Mouse (Mus musculus): Measurements from ENCODE around the gene Vax1. TPM values are rescaled to one million over a fixed set of nuclear protein-coding genes. Genes with fewer than 3 reads are reported as not detected.

The Vax1 gene
- total RNA-seq, 2 experiments from 2014 or later: not detected

DNA sequence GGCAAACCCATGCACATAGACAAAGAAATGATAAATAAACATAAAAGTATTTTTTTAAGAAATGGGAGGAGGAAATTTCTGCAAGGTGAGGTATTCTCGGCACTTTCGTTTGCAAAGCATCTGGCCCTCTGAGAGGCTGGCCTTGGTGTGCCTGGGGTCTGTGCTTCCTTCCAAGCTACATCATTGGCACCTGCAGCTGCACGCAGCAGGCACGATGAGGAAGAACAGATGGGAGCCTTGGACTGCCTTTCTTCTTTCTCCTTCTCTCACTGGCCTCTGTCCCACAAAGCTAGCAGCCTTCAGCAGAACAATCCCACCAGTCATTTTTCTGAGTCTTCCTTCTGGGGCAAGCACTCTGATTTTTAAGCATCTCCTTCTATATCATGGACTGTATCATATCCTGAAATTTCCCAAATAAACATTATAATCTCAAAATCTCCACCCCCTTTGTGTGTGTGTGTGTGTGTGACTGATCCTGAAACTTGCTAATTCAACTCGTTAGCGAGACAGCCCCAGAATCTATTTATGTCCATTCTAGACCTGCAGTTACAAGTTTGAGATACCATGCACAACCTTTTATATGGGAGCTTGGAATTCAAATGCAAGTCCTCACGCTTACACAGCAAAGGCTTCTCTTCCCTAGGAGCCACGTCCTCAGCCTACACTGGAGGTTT, 41.2 kb downstream of the Vax1 start:
- ATAC-seq (replicated peaks; ENCODE audit: low FRiP score, low TSS enrichment, poor library complexity, severe bottlenecking): no peak

DNA sequence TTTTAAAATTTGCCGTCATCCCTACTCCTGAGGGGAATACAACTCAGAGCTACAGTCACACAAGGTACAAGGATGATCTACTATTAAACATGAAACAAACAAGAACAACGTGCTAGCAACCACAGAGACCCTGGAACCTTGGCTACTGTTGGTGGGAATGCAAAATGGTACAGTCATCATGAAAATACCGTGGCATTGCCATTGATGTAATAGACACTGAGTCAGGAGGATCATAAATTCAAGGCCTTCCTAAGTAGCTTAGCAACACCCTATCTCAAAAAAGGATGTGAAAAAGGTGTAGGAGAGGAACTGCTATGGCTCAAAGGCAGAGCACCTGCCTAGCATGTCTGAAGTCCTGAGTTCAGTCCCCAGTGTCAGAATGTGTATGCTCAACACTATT, 42.4 kb downstream of the Vax1 start:
- no peak for ATAC-seq (replicated peaks; ENCODE audit: low FRiP score, low TSS enrichment, poor library complexity, severe bottlenecking)

Other genes with a start within 250 kb of the Vax1 start
- not detected in 2 replicates for gene Eno4, start 226.6 kb downstream of the Vax1 start, total RNA-seq (2014; fragmentation: Nextera tagmentation)
- not detected in 2 replicates for gene Eno4, start 226.6 kb downstream of the Vax1 start, total RNA-seq (2017)
- not detected in 2 replicates for gene Hspa12a, start 226.4 kb downstream of the Vax1 start, total RNA-seq (2014; fragmentation: Nextera tagmentation)
- 0.19 TPM in 1 of 2 replicates, not detected in the other for gene Hspa12a, start 226.4 kb downstream of the Vax1 start, total RNA-seq (2017)
- gene Shtn1, start 94.0 kb downstream of the Vax1 start, total RNA-seq (2014; fragmentation: Nextera tagmentation): 1.8 TPM in 1 of 2 replicates, not detected in the other
- 0.23 and 0.42 TPM in 2 replicates for gene Shtn1, start 94.0 kb downstream of the Vax1 start, total RNA-seq (2017)
- gene Kcnk18, start 49.2 kb upstream of the Vax1 start, total RNA-seq (2014; fragmentation: Nextera tagmentation): not detected in 2 replicates
- gene Kcnk18, start 49.2 kb upstream of the Vax1 start, total RNA-seq (2017): not detected in 2 replicates
- 14.8 and 19.7 TPM in 2 replicates for gene Slc18a2, start 90.8 kb upstream of the Vax1 start, total RNA-seq (2014; fragmentation: Nextera tagmentation)
- 11.3 and 26.0 TPM in 2 replicates for gene Slc18a2, start 90.8 kb upstream of the Vax1 start, total RNA-seq (2017)
- gene Rps12-ps3, start 152.2 kb upstream of the Vax1 start, total RNA-seq (2014; fragmentation: Nextera tagmentation): 403 and 406 TPM in 2 replicates
- 963 and 1,109 TPM in 2 replicates for gene Rps12-ps3, start 152.2 kb upstream of the Vax1 start, total RNA-seq (2017)
- 31.9 and 35.1 TPM in 2 replicates for gene Pdzd8, start 175.7 kb upstream of the Vax1 start, total RNA-seq (2014; fragmentation: Nextera tagmentation)
- 35.5 and 41.3 TPM in 2 replicates for gene Pdzd8, start 175.7 kb upstream of the Vax1 start, total RNA-seq (2017)